Comparison of ENCODE assay signal across 7 mouse cellular contexts in genomic region chrX:48256468-48257007, GRCm38 (mm10). TPM values are rescaled to one million over a fixed set of nuclear protein-coding genes. Genes with fewer than 3 reads are reported as not detected.
DNase-seq lines count a peak whose midpoint lies in the region; ATAC-seq and TF ChIP-seq lines count a peak whose summit lies in the region.

Gene Utp14a, plus strand, starts transcription at chrX:48256862.

- H3K9me3 ChIP-seq in embryonic facial prominence, embryonic 10.5 days: no peaks in the 10 kb centered on the region
- H3K9me3 ChIP-seq in intestine, postnatal 0 days (ENCODE audit: control insufficient read depth): no peaks in the 10 kb centered on the region
- no peaks in the 10 kb centered on the region for H3K9me3 ChIP-seq in midbrain, embryonic 12.5 days

- peak; percentile 93 for DNase-seq in adrenal gland, postnatal 10 days
- peak; percentile 93 for DNase-seq in embryonic facial prominence, embryonic 10.5 days (ENCODE audit: low spot score)
- DNase-seq in gonadal fat pad, adult 2 months (ENCODE audit: low read depth): peak; percentile 55
- peak; percentile 95 for DNase-seq in left cerebral cortex, postnatal 4 days

- peak within 1 kb of the TSS; percentile 45 for H3K9ac ChIP-seq in intestine, postnatal 0 days (ENCODE audit: low read depth, low read length)
- peak within 1 kb of the TSS; percentile 54 for H3K9ac ChIP-seq in midbrain, embryonic 12.5 days (replicated peaks)

- H3K4me1 ChIP-seq in embryonic facial prominence, embryonic 10.5 days: peaks cover 4% of the 10 kb centered on the region; the same call in 1 of the 2 replicates
- H3K4me1 ChIP-seq in intestine, postnatal 0 days (replicated peaks; ENCODE audit: control insufficient read depth, insufficient read depth, low read length): no peaks in the 10 kb centered on the region
- no peaks in the 10 kb centered on the region for H3K4me1 ChIP-seq in midbrain, embryonic 12.5 days
- no peaks in the 10 kb centered on the region for H3K4me1 ChIP-seq in small intestine, adult 2 months (ENCODE audit: control insufficient read depth, insufficient read depth, insufficient read length, low read length)

- peak; percentile 65; the same call in 1 of the 2 replicates for TF ChIP-seq POLR2A in small intestine, adult 2 months (IDR thresholded peaks at IDR 0.05; ENCODE audit: low read depth, low read length)

- WGBS in embryonic facial prominence, embryonic 10.5 days: 9% methylated on average over 33 of the region's 33 CpGs
- WGBS in intestine, postnatal 0 days: 7% methylated on average over 33 of the region's 33 CpGs
- WGBS in midbrain, embryonic 12.5 days: 13% methylated on average over 33 of the region's 33 CpGs
- WGBS in small intestine, adult 2 months: 8% methylated on average over 33 of the region's 33 CpGs

- TF ChIP-seq CTCF in intestine, postnatal 0 days (IDR thresholded peaks at IDR 0.05; ENCODE audit: low read depth): no peak
- no peak for TF ChIP-seq CTCF in small intestine, adult 2 months (IDR thresholded peaks at IDR 0.05; ENCODE audit: extremely low read depth, insufficient read length, insufficient replicate concordance, low read depth, low read length)

- peaks cover 24% of the 10 kb centered on the region for H3K36me3 ChIP-seq in embryonic facial prominence, embryonic 10.5 days (replicated peaks)
- H3K36me3 ChIP-seq in intestine, postnatal 0 days (ENCODE audit: control insufficient read depth, insufficient read depth): 0 out of 2 replicates have a peak, but pooled peaks cover 3% of the 10 kb centered on the region
- 0 out of 2 replicates have a peak, but pooled peaks cover 4% of the 10 kb centered on the region for H3K36me3 ChIP-seq in midbrain, embryonic 12.5 days
- H3K36me3 ChIP-seq in small intestine, adult 2 months (ENCODE audit: control insufficient read depth, insufficient read depth, low read length): peaks cover 2% of the 10 kb centered on the region

- peak within 1 kb of the TSS; percentile 80 for H3K27ac ChIP-seq in embryonic facial prominence, embryonic 10.5 days (replicated peaks)
- peak within 1 kb of the TSS; percentile 71 for H3K27ac ChIP-seq in intestine, postnatal 0 days (ENCODE audit: low read depth, low read length)
- peak within 1 kb of the TSS; percentile 77 for H3K27ac ChIP-seq in midbrain, embryonic 12.5 days (replicated peaks)
- peak within 1 kb of the TSS; percentile 89 for H3K27ac ChIP-seq in small intestine, adult 2 months (ENCODE audit: insufficient read depth, low read depth, low read length)

- intact Hi-C loops in left cerebral cortex, postnatal 4 days (cut with DNase I): loop anchor here (10.0 kb wide), 1 partner anchor 262 kb away; no protein-coding TSS in a partner anchor

- H3K4me2 ChIP-seq in intestine, postnatal 0 days (replicated peaks; ENCODE audit: low read depth): peak within 1 kb of the TSS; percentile 60
- H3K4me2 ChIP-seq in midbrain, embryonic 12.5 days (replicated peaks): peak within 1 kb of the TSS; percentile 55

- no peaks in the 10 kb centered on the region for H3K27me3 ChIP-seq in embryonic facial prominence, embryonic 10.5 days (replicated peaks; ENCODE audit: low read depth, poor library complexity, severe bottlenecking)
- no peaks in the 10 kb centered on the region for H3K27me3 ChIP-seq in intestine, postnatal 0 days (replicated peaks; ENCODE audit: control insufficient read depth, insufficient read depth, low read length)
- no peaks in the 10 kb centered on the region for H3K27me3 ChIP-seq in midbrain, embryonic 12.5 days
- no peaks in the 10 kb centered on the region for H3K27me3 ChIP-seq in small intestine, adult 2 months (ENCODE audit: control insufficient read depth, insufficient read depth, low read length)

- ATAC-seq in intestine, postnatal 0 days: peak; percentile 98
- ATAC-seq in midbrain, embryonic 12.5 days (ENCODE audit: low FRiP score, low read depth): peak; percentile 100

- peak within 1 kb of the TSS; percentile 63 for H3K4me3 ChIP-seq in embryonic facial prominence, embryonic 10.5 days
- peak within 1 kb of the TSS; percentile 56 for H3K4me3 ChIP-seq in intestine, postnatal 0 days (ENCODE audit: low read depth, low read length)
- H3K4me3 ChIP-seq in midbrain, embryonic 12.5 days: peak within 1 kb of the TSS; percentile 49
- H3K4me3 ChIP-seq in small intestine, adult 2 months (ENCODE audit: low read depth, low read length): peak within 1 kb of the TSS; percentile 90

RNA-seq across cellular contexts. Expression of gene Utp14a, which starts in this region (rescaled TPM):
- 10 to 100 TPM; 14.9 to 18.5 TPM for total RNA-seq in adrenal gland, postnatal 10 days (2021)
- polyA plus RNA-seq in embryonic facial prominence, embryonic 10.5 days (2016; fragmentation: Nextera tagmentation; extraction: Ambion mirVana): 22.3 and 22.8 TPM in 2 replicates
- 2.1 and 2.3 TPM in 2 replicates for polyA plus RNA-seq in gonadal fat pad, adult 2 months (2012; rRNA removed)
- 8.4 and 9.5 TPM in 2 replicates for polyA plus RNA-seq in intestine, postnatal 0 days (2015; fragmentation: Nextera tagmentation; extraction: Ambion mirVana)
- 10 to 100 TPM; 24.4 to 26.4 TPM for total RNA-seq in left cerebral cortex, postnatal 4 days (2021)
- 18.4 and 22.9 TPM in 2 replicates for polyA plus RNA-seq in midbrain, embryonic 12.5 days (2016; fragmentation: Nextera tagmentation; extraction: Ambion mirVana)
- 0.51 and 0.56 TPM in 2 replicates for polyA plus RNA-seq in small intestine, adult 2 months (2012; rRNA removed)

Comparison
In these comparisons a context has a peak if more than half of its experiments do, and no peak if none do; other contexts are left out.
1. Peak in every context shown above with its lines: DNase-seq, ATAC-seq, H3K4me3 ChIP-seq and H3K27ac ChIP-seq.